Mouse (Mus musculus): ENCODE data around the gene Jak1.

- TF ChIP-seq CTCF (IDR thresholded peaks at IDR 0.05 in 2 of 3, conservative IDR thresholded peaks at IDR 0.05 in 1 of 3; ENCODE audit: control insufficient read depth in 1 of 3, insufficient read depth in 1 of 3, low read depth in 2 of 3, low read length in 3 of 3, poor library complexity in 1 of 3, severe bottlenecking in 1 of 3) (no peak), USF1 (IDR thresholded peaks at IDR 0.05; ENCODE audit: low read depth, low read length) (no peak)
Observed at GRCm38 (mm10) chr4:101225984-101226383, 39.1 kb downstream of the Jak1 start.
